Mouse (Mus musculus) spleen, adult 2 months (tissue): ENCODE results near the gene Cdiptos.

ENCODE experiments used
- CTCF ChIP-seq: fragments of 200-500 bp; IDR thresholded peaks from 2 replicates; pipeline ENCODE4 v1.5.1; 2011; ENCODE audit warnings: mild to moderate bottlenecking, inconsistent platforms; ENCODE audit not compliant: insufficient read depth, insufficient read length, insufficient replicate concordance; ENCODE audit errors: extremely low read depth
- POLR2A ChIP-seq: fragments of 200-500 bp; IDR thresholded peaks from 2 replicates; pipeline ENCODE4 v1.6.1; 2011; ENCODE audit warnings: low read depth, low read length, inconsistent platforms

DNA sequence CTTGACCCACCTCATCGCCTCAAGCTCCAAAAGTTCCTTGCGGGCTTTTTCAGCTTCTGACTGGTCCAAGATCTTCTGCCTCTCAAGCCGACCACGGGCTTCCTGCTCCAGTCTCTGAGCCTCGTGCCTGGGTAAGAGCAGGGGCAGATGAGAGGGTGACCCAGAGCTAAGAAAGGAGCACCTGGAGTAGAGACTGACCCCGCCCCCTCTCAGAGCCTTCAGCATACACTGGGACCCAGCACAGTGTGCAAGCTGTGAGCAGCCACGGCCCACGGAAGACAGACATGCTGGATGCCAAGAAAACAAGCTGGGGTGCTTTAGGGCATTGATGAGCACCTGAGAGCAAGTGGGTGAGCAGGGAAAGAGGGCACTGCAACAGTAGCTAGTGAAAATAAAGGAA, 12.9 kb upstream of the Cdiptos start:
- TF ChIP-seq POLR2A (no peak), CTCF (no peak)
